Mouse (Mus musculus) embryonic fibroblast, embryonic 13.5 days (primary cell): Measurements from ENCODE around the gene Prps2. TPM values are rescaled to one million over a fixed set of nuclear protein-coding genes. Genes with fewer than 3 reads are reported as not detected.

Experiments
- H3K27ac ChIP-seq: 2 replicates; pipeline ENCODE4 v1.5.1; 2012; ENCODE audit warnings: low read length, control low read depth, inconsistent platforms; ENCODE audit not compliant: insufficient read depth
- H3K4me1 ChIP-seq: 2 replicates; pipeline ENCODE4 v1.6.1; 2011; ENCODE audit warnings: low read length; ENCODE audit not compliant: control insufficient read depth, insufficient read depth
- H3K4me3 ChIP-seq: 2 replicates; pipeline ENCODE4 v1.5.1; 2011; ENCODE audit warnings: mild to moderate bottlenecking, control low read depth, low read length; ENCODE audit not compliant: insufficient read depth
- CTCF ChIP-seq: IDR thresholded peaks from 2 replicates; pipeline ENCODE4 v1.5.1; 2011; ENCODE audit warnings: mild to moderate bottlenecking, control low read depth, low read length, moderate library complexity, borderline replicate concordance; ENCODE audit not compliant: insufficient read depth
- POLR2A ChIP-seq: IDR thresholded peaks from 2 replicates; pipeline ENCODE4 v1.6.1; 2011; ENCODE audit warnings: low read depth, mild to moderate bottlenecking, control low read depth, low read length, moderate library complexity
- polyA plus RNA-seq: library from polyadenylated mRNA; stranded (reverse); fragments of >200 nt; gene quantifications from 2 replicates; pipeline ENCODE4 v1.2.4, GENCODE M21; 2011; ENCODE audit warnings: low read depth; ENCODE audit not compliant: missing spikeins, insufficient read length

The Prps2 gene
- polyA plus RNA-seq, 1 experiment: 23.1 TPM

GRCm38 (mm10) chrX:167353617-167354016, 28.9 kb downstream of the Prps2 start:
- Histone ChIP-seq H3K4me1 (no peaks in the 10 kb centered on the region), H3K4me3 (no peak overlapping the region), H3K27ac (no peak overlapping the region)
- TF ChIP-seq POLR2A (no peak), CTCF (no peak)

GRCm38 (mm10) chrX:167346440-167346839, 36.1 kb downstream of the Prps2 start:
- no peak overlapping the region for H3K4me3 ChIP-seq
- TF ChIP-seq CTCF (no peak), POLR2A (no peak)
- H3K4me1 ChIP-seq: peaks cover 13% of the 10 kb centered on the region; the same call in 1 of the 2 replicates
- peak overlapping the region; percentile 68; the same call in 1 of the 2 replicates for H3K27ac ChIP-seq

- peaks cover 13% of the 10 kb centered on the region; the same call in 1 of the 2 replicates for H3K4me1 ChIP-seq
- peak overlapping the region; percentile 67 for H3K27ac ChIP-seq
- H3K4me3 ChIP-seq: no peak overlapping the region
- TF ChIP-seq CTCF: no peak
- no peak for TF ChIP-seq POLR2A
These were observed 38.2 kb downstream of the Prps2 start for GRCm38 (mm10) chrX:167344356-167344755.

- Histone ChIP-seq H3K4me3 (no peak overlapping the region), H3K4me1 (peaks cover 10% of the 10 kb centered on the region; the same call in 1 of the 2 replicates), H3K27ac (no peak overlapping the region)
- no peak for TF ChIP-seq POLR2A
These were observed 40.7 kb downstream of the Prps2 start for GRCm38 (mm10) chrX:167341811-167342210.

GRCm38 (mm10) chrX:167340190-167340589, 42.4 kb downstream of the Prps2 start:
- peaks cover 9% of the 10 kb centered on the region; the same call in 1 of the 2 replicates for H3K4me1 ChIP-seq
- no peak overlapping the region for H3K4me3 ChIP-seq
- TF ChIP-seq CTCF (no peak), POLR2A (no peak)
- H3K27ac ChIP-seq: no peak overlapping the region

- no peaks in the 10 kb centered on the region for H3K4me1 ChIP-seq
- no peak for TF ChIP-seq POLR2A
- no peak for TF ChIP-seq CTCF
- H3K4me3 ChIP-seq: no peak overlapping the region
- H3K27ac ChIP-seq: no peak overlapping the region
These were observed 44.6 kb downstream of the Prps2 start for GRCm38 (mm10) chrX:167337990-167338389.

- TF ChIP-seq CTCF (no peak), POLR2A (no peak)
- Histone ChIP-seq H3K4me1 (no peaks in the 10 kb centered on the region), H3K4me3 (no peak overlapping the region), H3K27ac (no peak overlapping the region)
These were observed 48.0 kb downstream of the Prps2 start for GRCm38 (mm10) chrX:167334571-167334970.

GRCm38 (mm10) chrX:167332607-167333006, 49.9 kb downstream of the Prps2 start:
- no peak overlapping the region for H3K4me3 ChIP-seq
- TF ChIP-seq POLR2A: no peak
- no peak for TF ChIP-seq CTCF
- H3K4me1 ChIP-seq: no peaks in the 10 kb centered on the region
- H3K27ac ChIP-seq: no peak overlapping the region

- H3K4me3 ChIP-seq: no peak overlapping the region
- no peak overlapping the region for H3K27ac ChIP-seq
- TF ChIP-seq CTCF: no peak
- TF ChIP-seq POLR2A: no peak
- no peaks in the 10 kb centered on the region for H3K4me1 ChIP-seq
These were observed 51.6 kb downstream of the Prps2 start for GRCm38 (mm10) chrX:167330993-167331392.

GRCm38 (mm10) chrX:167330399-167330798, 52.1 kb downstream of the Prps2 start, which contains the start of gene Tlr7:
Gene Tlr7, minus strand, starts transcription at chrX:167330558.
- no peak for TF ChIP-seq POLR2A
- no peak for TF ChIP-seq CTCF
- no peaks in the 10 kb centered on the region for H3K4me1 ChIP-seq
- no peak within 1 kb of the TSS for H3K27ac ChIP-seq
- H3K4me3 ChIP-seq: no peak within 1 kb of the TSS

GRCm38 (mm10) chrX:167329620-167330019, 52.9 kb downstream of the Prps2 start:
- H3K4me1 ChIP-seq: no peaks in the 10 kb centered on the region
- H3K27ac ChIP-seq: no peak overlapping the region
- no peak overlapping the region for H3K4me3 ChIP-seq
- TF ChIP-seq POLR2A (no peak), CTCF (no peak)
